Comparison of ENCODE assay signal across 29 mouse cellular contexts in the genomic region with DNA sequence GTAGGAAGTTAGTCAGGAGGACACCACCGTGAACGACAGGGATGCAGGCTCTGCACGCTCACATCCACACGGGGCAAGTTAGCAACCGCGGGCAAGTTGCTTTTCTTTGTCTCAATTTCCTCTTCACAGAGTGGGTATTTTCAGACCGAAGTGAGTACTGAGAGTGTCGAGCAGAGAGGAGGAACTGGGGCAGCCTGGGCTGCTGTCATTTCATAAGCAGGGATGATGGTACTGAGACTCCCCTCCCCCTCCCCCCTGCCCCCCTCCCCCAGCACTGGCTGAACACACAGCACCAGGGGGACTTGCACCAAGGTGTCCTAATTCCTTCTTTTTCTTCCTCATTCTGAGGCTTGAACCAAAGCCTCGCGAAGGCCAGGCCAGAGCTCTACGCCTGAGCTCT. TPM values are rescaled to one million over a fixed set of nuclear protein-coding genes. Genes with fewer than 3 reads are reported as not detected.
DNase-seq lines count a peak whose midpoint lies in the region; ATAC-seq and TF ChIP-seq lines count a peak whose summit lies in the region.
"Had no signal": no experiment of that assay in that cellular context is flagged by ENCODE, and none has a peak within 500 bp of the region (broad histone marks: within the 10 kb centered on the region; RNA-seq: fewer than 3 reads in every experiment).

No protein-coding gene starts in this region.

- peak overlapping the region; percentile 88 for H3K4me2 ChIP-seq in CH12.LX (ENCODE audit: insufficient read depth, low read depth, poor library complexity, severe bottlenecking)
- H3K4me2 ChIP-seq: heart, embryonic 11.5 days; hindbrain, embryonic 13.5 days; limb, embryonic 13.5 days; liver, embryonic 15.5 days; midbrain, embryonic 12.5 days had no signal

- peak overlapping the region; percentile 72 for H3K27ac ChIP-seq in CH12.LX (ENCODE audit: insufficient read depth, low read depth)
- H3K27ac ChIP-seq: hindbrain, embryonic 13.5 days; limb, embryonic 13.5 days; liver, embryonic 15.5 days; midbrain, embryonic 12.5 days had no signal

- no peaks in the 10 kb centered on the region for H3K4me1 ChIP-seq in lung, adult 2 months (ENCODE audit: control insufficient read depth, insufficient read depth, low read length)
- peaks cover 16 to 51% of the 10 kb centered on the region in 2 experiments for H3K4me1 ChIP-seq in CH12.LX (ENCODE audit: control insufficient read depth in 1 of 2, insufficient read depth in 2 of 2)
- H3K4me1 ChIP-seq: hindbrain, embryonic 13.5 days; liver, embryonic 15.5 days; midbrain, embryonic 12.5 days had no signal

- dilution Hi-C loops in CH12.LX (cut with MboI; ENCODE audit: extremely low pct_ligation_motif_present, extremely low pct_unique_long_range_greater_than_20kb, low sequenced_read_pairs), result no loop called here

- H3K9me3 ChIP-seq in CH12.LX (replicated peaks; ENCODE audit: low read length), result no peaks in the 10 kb centered on the region
- H3K9me3 ChIP-seq: G1E; hindbrain, embryonic 13.5 days; limb, embryonic 13.5 days; liver, embryonic 15.5 days; midbrain, embryonic 12.5 days had no signal

- TF ChIP-seq CTCF in lung, adult 2 months (IDR thresholded peaks at IDR 0.05; ENCODE audit: insufficient read depth, low read length), result no peak
- no peak for TF ChIP-seq CTCF in CH12.LX (conservative IDR thresholded peaks at IDR 0.05 in 1 of 2, IDR thresholded peaks at IDR 0.05 in 1 of 2; ENCODE audit: low read depth in 2 of 2, low read length in 2 of 2)

- DNase-seq in lung, postnatal 25 days (ENCODE audit: low spot score), result peak; percentile 18
- no peak for DNase-seq in lung, adult 2 months
- peak; percentile 77 for DNase-seq in CH12.LX (ENCODE audit: extremely low read depth)
- peak; percentile 82 for DNase-seq in splenic B cell, adult 2 months (ENCODE audit: low read depth, low spot score)
- DNase-seq in retina, postnatal 1 day, result no peak
- DNase-seq in kidney, postnatal 14 days, result no peak
- DNase-seq in left cerebral cortex, adult 9 months (ENCODE audit: low spot score in 2 of 2), result no peak
- DNase-seq: cerebellum, adult 11 months; cerebellum, postnatal 10 days; embryo, embryonic 11 days; forebrain, postnatal 0 days; gastrocnemius, postnatal 36 days; heart, postnatal 10 days; kidney, adult 9 months; lung, postnatal 4 days had no signal

- H3K4me3 ChIP-seq in lung, adult 2 months (replicated peaks; ENCODE audit: extremely low read depth, low read depth, low read length), result no peak overlapping the region
- no peak overlapping the region for H3K4me3 ChIP-seq in CH12.LX (replicated peaks in 1 of 3; ENCODE audit: low read depth in 2 of 3, low read length in 2 of 3, poor library complexity in 1 of 3)
- H3K4me3 ChIP-seq: hindbrain, embryonic 13.5 days; limb, embryonic 13.5 days; liver, embryonic 15.5 days; midbrain, embryonic 12.5 days had no signal

- WGBS in lung, adult 2 months, result 68% methylated on average over 11 of the region's 11 CpGs

- peak; percentile 84 for ATAC-seq in granulocyte monocyte progenitor cell, adult 5-6 weeks (replicated peaks; ENCODE audit: poor library complexity, severe bottlenecking)
- ATAC-seq: activated CD4-positive, CD25-positive, alpha-beta regulatory T cell, adult 4 months; forebrain, postnatal 0 days had no signal

- H3K27me3 ChIP-seq in CH12.LX (replicated peaks), result no peaks in the 10 kb centered on the region
- no peaks in the 10 kb centered on the region for H3K27me3 ChIP-seq in splenic B cell, adult 2 months (ENCODE audit: control insufficient read depth, insufficient read depth, low read length, poor library complexity, severe bottlenecking)
- H3K27me3 ChIP-seq: hindbrain, embryonic 13.5 days; liver, embryonic 15.5 days; midbrain, embryonic 12.5 days had no signal

- no peak for TF ChIP-seq POLR2A in lung, adult 2 months (IDR thresholded peaks at IDR 0.05; ENCODE audit: borderline replicate concordance, extremely low read depth, low read depth, low read length)
- no peak for TF ChIP-seq POLR2A in CH12.LX (IDR thresholded peaks at IDR 0.05; ENCODE audit: low read depth, low read length)

- H3K9ac ChIP-seq in CH12.LX (ENCODE audit: insufficient read depth, low read depth), result no peak overlapping the region
- H3K9ac ChIP-seq: forebrain, postnatal 0 days; hindbrain, embryonic 13.5 days; limb, embryonic 13.5 days; liver, embryonic 15.5 days; midbrain, embryonic 12.5 days had no signal

- TF ChIP-seq RAD21 in CH12.LX (IDR thresholded peaks at IDR 0.05; ENCODE audit: low read depth, low read length), result no peak

- in situ Hi-C loops in CH12.LX (cut with MboI; ENCODE audit: low pct_ligation_motif_present, low pct_unique_long_range_greater_than_20kb, low sequenced_read_pairs), result loop anchor here (10.0 kb wide), 1 partner anchor 505 kb away; no protein-coding TSS in a partner anchor

- no peaks in the 10 kb centered on the region for H3K36me3 ChIP-seq in CH12.LX (replicated peaks in 1 of 2; ENCODE audit: control insufficient read depth in 1 of 2, insufficient read depth in 1 of 2, low read length in 1 of 2)
- no peaks in the 10 kb centered on the region for H3K36me3 ChIP-seq in splenic B cell, adult 2 months (ENCODE audit: control insufficient read depth, insufficient read depth, low read length, poor library complexity, severe bottlenecking)
- H3K36me3 ChIP-seq: G1E; hindbrain, embryonic 13.5 days; limb, embryonic 13.5 days; liver, embryonic 15.5 days; midbrain, embryonic 12.5 days had no signal

- H3K79me2 ChIP-seq in CH12.LX (replicated peaks; ENCODE audit: control insufficient read depth, extremely low read depth, insufficient read depth, poor library complexity, severe bottlenecking), result no peaks in the 10 kb centered on the region

- TF ChIP-seq EP300 in CH12.LX (IDR thresholded peaks at IDR 0.05; ENCODE audit: low read length), result no peak

TF ChIP-seq in CH12.LX, 34 proteins besides CTCF, POLR2A, EP300 and RAD21:
- TF ChIP-seq CHD2 (IDR thresholded peaks at IDR 0.05; ENCODE audit: low read length) (peak; percentile 67), ZC3H11A (IDR thresholded peaks at IDR 0.05; ENCODE audit: low read depth, low read length) (no peak), POLR2AphosphoS2 (IDR thresholded peaks at IDR 0.05; ENCODE audit: low read depth, low read length) (no peak), PAX5 (IDR thresholded peaks at IDR 0.05; ENCODE audit: low read length) (no peak), HCFC1 (IDR thresholded peaks at IDR 0.05; ENCODE audit: low read depth, low read length) (no peak), MAX (IDR thresholded peaks at IDR 0.05; ENCODE audit: low read length) (no peak), MEF2A (IDR thresholded peaks at IDR 0.05; ENCODE audit: borderline replicate concordance, low read depth, low read length) (no peak), TCF12 (IDR thresholded peaks at IDR 0.05; ENCODE audit: low read depth, low read length) (no peak), MAZ (IDR thresholded peaks at IDR 0.05; ENCODE audit: low read depth, low read length) (no peak), USF1 (IDR thresholded peaks at IDR 0.05; ENCODE audit: low read depth, low read length) (no peak), SMC3 (IDR thresholded peaks at IDR 0.05; ENCODE audit: low read depth, low read length) (no peak), BHLHE40 (IDR thresholded peaks at IDR 0.05; ENCODE audit: low read depth, low read length) (peak; percentile 5; the same call in 1 of the 2 replicates), CHD1 (IDR thresholded peaks at IDR 0.05; ENCODE audit: low read depth, low read length) (no peak), NRF1 (IDR thresholded peaks at IDR 0.05; ENCODE audit: low read depth, low read length) (no peak), GABPA (IDR thresholded peaks at IDR 0.05; ENCODE audit: insufficient replicate concordance, low read depth, low read length) (no peak), MXI1 (IDR thresholded peaks at IDR 0.05; ENCODE audit: low read depth, low read length) (no peak), RCOR1 (conservative IDR thresholded peaks at IDR 0.05; ENCODE audit: low read depth, low read length) (no peak)

RNA-seq across cellular contexts. Expression of a gene that starts 17.3 kb away (rescaled TPM):
- not detected in 2 replicates for polyA plus RNA-seq in lung, adult 2 months (2012; rRNA removed)
- not detected in 2 replicates for total RNA-seq in CH12.LX (2012; rRNA removed)
- total RNA-seq in CH12.LX (2014; rRNA removed), result not detected in 2 replicates
- polyA plus RNA-seq in CH12.LX (2012; ENCODE audit: insufficient read length, low read depth), result not detected in 2 replicates
- total RNA-seq in granulocyte monocyte progenitor cell, adult 5-6 weeks (2014; fragmentation: Nextera tagmentation), result not detected in 2 replicates
- not detected in 2 replicates for total RNA-seq in granulocyte monocyte progenitor cell, adult 5-6 weeks (2017)
- total RNA-seq: forebrain, postnatal 0 days; G1E; gastrocnemius, postnatal 36 days; heart, postnatal 10 days; layer of hippocampus, postnatal 14 days; left cerebral cortex, postnatal 14 days had no signal
- polyA plus RNA-seq: activated CD4-positive, CD25-positive, alpha-beta regulatory T cell, adult 4 months; embryonic facial prominence, embryonic 14.5 days; forebrain, postnatal 0 days; G1E; heart, embryonic 11.5 days; hindbrain, embryonic 13.5 days; limb, embryonic 13.5 days; midbrain, embryonic 12.5 days; neural tube, embryonic 14.5 days; stomach, embryonic 14.5 days had no signal

RNA-seq across cellular contexts. Expression of a gene that starts 32.5 kb away (rescaled TPM):
- polyA plus RNA-seq in lung, adult 2 months (2012; rRNA removed), result 0.85 TPM in 1 of 2 replicates, not detected in the other
- total RNA-seq in CH12.LX (2012; rRNA removed) (not detected in 2 replicates), CH12.LX (2014; rRNA removed) (not detected in 2 replicates)
- polyA plus RNA-seq in CH12.LX (2012; ENCODE audit: insufficient read length, low read depth), result not detected in 2 replicates
- not detected in 2 replicates for total RNA-seq in granulocyte monocyte progenitor cell, adult 5-6 weeks (2014; fragmentation: Nextera tagmentation)
- total RNA-seq in granulocyte monocyte progenitor cell, adult 5-6 weeks (2017), result not detected in 2 replicates
- total RNA-seq: adrenal gland, postnatal 14 days; forebrain, postnatal 0 days; G1E; gastrocnemius, postnatal 36 days; heart, postnatal 10 days; layer of hippocampus, postnatal 14 days; left cerebral cortex, postnatal 14 days had no signal
- polyA plus RNA-seq: activated CD4-positive, CD25-positive, alpha-beta regulatory T cell, adult 4 months; embryonic facial prominence, embryonic 14.5 days; forebrain, postnatal 0 days; G1E; heart, embryonic 11.5 days; hindbrain, embryonic 13.5 days; liver, embryonic 15.5 days; midbrain, embryonic 12.5 days; neural tube, embryonic 14.5 days had no signal

Comparison
In these comparisons a context has a peak if more than half of its experiments do, and no peak if none do; other contexts are left out.
1. DNase-seq: peak in lung, postnatal 25 days (single experiment), CH12.LX (single experiment) and splenic B cell, adult 2 months (single experiment); none in lung, adult 2 months (single experiment), retina, postnatal 1 day (single experiment), kidney, postnatal 14 days (single experiment) and left cerebral cortex, adult 9 months (0 of 2).